Comparison of ENCODE assay signal across 8 mouse cellular contexts in the genomic region with DNA sequence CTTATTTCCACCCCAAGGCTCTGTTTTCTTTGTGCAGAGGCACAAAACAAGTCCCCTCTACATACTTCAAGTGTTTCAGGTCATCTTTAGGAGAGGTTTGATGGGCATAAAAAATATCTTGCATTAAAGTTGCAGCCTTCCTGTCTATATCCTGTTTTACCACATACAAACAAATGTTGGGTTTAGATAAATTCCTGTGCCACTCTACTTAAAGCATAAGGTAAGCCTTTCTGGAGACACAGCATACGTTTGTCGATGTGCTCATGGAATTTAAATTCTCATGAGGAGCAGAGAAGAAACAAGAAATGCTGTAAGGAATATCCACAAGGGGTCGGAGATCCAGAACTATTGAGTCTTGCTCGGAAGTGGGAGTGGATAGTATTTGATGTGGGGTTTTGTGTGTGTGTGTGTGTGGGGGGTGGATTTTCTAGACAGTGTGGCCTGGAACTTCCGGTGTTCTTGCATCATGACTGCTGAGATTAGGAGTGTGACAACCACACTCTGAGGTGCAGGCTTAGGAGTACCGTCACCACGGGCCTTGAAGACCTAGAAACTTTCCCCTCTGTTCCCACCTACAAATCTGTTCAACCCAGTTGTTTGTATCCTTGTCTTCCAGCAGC. TPM values are rescaled to one million over a fixed set of nuclear protein-coding genes. Genes with fewer than 3 reads are reported as not detected.
DNase-seq lines count a peak whose midpoint lies in the region; ATAC-seq and TF ChIP-seq lines count a peak whose summit lies in the region.

No protein-coding gene starts in this region.

- H3K27ac ChIP-seq in kidney, adult 2 months (ENCODE audit: insufficient read depth, low read depth, low read length), result no peak overlapping the region
- H3K27ac ChIP-seq in cortical plate, adult 2 months (ENCODE audit: insufficient read depth, low read length), result no peak overlapping the region
- H3K27ac ChIP-seq in intestine, postnatal 0 days (ENCODE audit: low read depth, low read length), result 0 out of 2 replicates have a peak overlapping the region, but pooled peaks have one; percentile 46

- no peak for TF ChIP-seq CTCF in kidney, adult 2 months (conservative IDR thresholded peaks at IDR 0.05; ENCODE audit: insufficient read depth, insufficient read length, low read depth, low read length)
- no peak for TF ChIP-seq CTCF in cortical plate, adult 2 months (IDR thresholded peaks at IDR 0.05; ENCODE audit: extremely low read depth, insufficient read depth, low read length)
- TF ChIP-seq CTCF in intestine, postnatal 0 days (IDR thresholded peaks at IDR 0.05; ENCODE audit: low read depth), result 0 out of 2 replicates have a peak, but pooled peaks have one; percentile 6

- H3K36me3 ChIP-seq in kidney, adult 2 months (ENCODE audit: control insufficient read depth, insufficient read depth, low read length), result no peaks in the 10 kb centered on the region; the same call in 1 of the 2 replicates
- peaks cover 21% of the 10 kb centered on the region for H3K36me3 ChIP-seq in intestine, postnatal 0 days (ENCODE audit: control insufficient read depth, insufficient read depth)
- no peaks in the 10 kb centered on the region for H3K36me3 ChIP-seq in myocyte (ENCODE audit: control insufficient read depth, insufficient read depth)

- H3K4me2 ChIP-seq in intestine, postnatal 0 days (replicated peaks; ENCODE audit: low read depth), result peak overlapping the region; percentile 69
- H3K4me2 ChIP-seq in myocyte (ENCODE audit: low read depth), result peak overlapping the region; percentile 70

- H3K27me3 ChIP-seq in kidney, adult 2 months (replicated peaks; ENCODE audit: control insufficient read depth, insufficient read depth, low read length), result no peaks in the 10 kb centered on the region
- no peaks in the 10 kb centered on the region for H3K27me3 ChIP-seq in intestine, postnatal 0 days (replicated peaks; ENCODE audit: control insufficient read depth, insufficient read depth, low read length)
- H3K27me3 ChIP-seq in myocyte (ENCODE audit: control insufficient read depth, insufficient read depth, insufficient read length), result no peaks in the 10 kb centered on the region

- peaks cover 8% of the 10 kb centered on the region for H3K4me1 ChIP-seq in kidney, adult 2 months (ENCODE audit: control insufficient read depth, insufficient read depth, low read length)
- no peaks in the 10 kb centered on the region for H3K4me1 ChIP-seq in cortical plate, adult 2 months (ENCODE audit: control insufficient read depth, insufficient read depth, low read length)
- peaks cover 7% of the 10 kb centered on the region; the same call in 1 of the 2 replicates for H3K4me1 ChIP-seq in intestine, postnatal 0 days (replicated peaks; ENCODE audit: control insufficient read depth, insufficient read depth, low read length)

- no peak overlapping the region for H3ac ChIP-seq in myocyte (ENCODE audit: control insufficient read depth, insufficient read length)

- WGBS in kidney, adult 2 months, result 70% methylated on average over 7 of the region's 7 CpGs
- 72% methylated on average over 7 of the region's 7 CpGs for WGBS in intestine, postnatal 0 days

- 0 out of 2 replicates have a peak overlapping the region, but pooled peaks have one; percentile 44 for H3K4me3 ChIP-seq in kidney, adult 2 months (ENCODE audit: insufficient read depth, low read depth, low read length)
- H3K4me3 ChIP-seq in cortical plate, adult 2 months (ENCODE audit: insufficient read depth, low read length), result peak overlapping the region; percentile 37; the same call in 1 of the 2 replicates
- no peak overlapping the region; the same call in 1 of the 2 replicates for H3K4me3 ChIP-seq in intestine, postnatal 0 days (ENCODE audit: low read depth, low read length)
- H3K4me3 ChIP-seq in myocyte, result peak overlapping the region; percentile 42

- H3K9me3 ChIP-seq in intestine, postnatal 0 days (ENCODE audit: control insufficient read depth), result no peaks in the 10 kb centered on the region

- peak; percentile 17 for DNase-seq in kidney, adult 2 months
- no peak for DNase-seq in kidney, postnatal 10 days
- no peak for DNase-seq in urinary bladder, postnatal 25 days (ENCODE audit: low spot score)
- no peak for DNase-seq in testis, postnatal 10 days (ENCODE audit: low spot score)
- DNase-seq in urinary bladder, adult 2 months (ENCODE audit: low spot score), result no peak

- no peak for ATAC-seq in intestine, postnatal 0 days

- H3K9ac ChIP-seq in intestine, postnatal 0 days (ENCODE audit: low read depth, low read length), result no peak overlapping the region

- TF ChIP-seq POLR2A in kidney, adult 2 months (IDR thresholded peaks at IDR 0.05; ENCODE audit: low read depth, low read length), result no peak
- TF ChIP-seq POLR2A in cortical plate, adult 2 months (IDR thresholded peaks at IDR 0.05; ENCODE audit: extremely low read depth, insufficient read depth, low read length), result no peak
- TF ChIP-seq POLR2A in myocyte (IDR thresholded peaks at IDR 0.05; ENCODE audit: insufficient read length, low read depth), result no peak

- H3K79me2 ChIP-seq in myocyte (ENCODE audit: control insufficient read depth, insufficient read depth), result peaks cover 8% of the 10 kb centered on the region

TF ChIP-seq in myocyte, 11 proteins besides CTCF, POLR2A, EP300 and RAD21:
- TF ChIP-seq CEBPB (IDR thresholded peaks at IDR 0.05; ENCODE audit: insufficient read depth, poor library complexity, severe bottlenecking), result no peak

RNA-seq across cellular contexts. Expression of a gene that starts 1.7 kb away (rescaled TPM):
- polyA plus RNA-seq in kidney, adult 2 months (2012; rRNA removed), result 10.2 and 11.3 TPM in 2 replicates
- 21.4 and 21.6 TPM in 2 replicates for polyA plus RNA-seq in cortical plate, adult 2 months (2012; rRNA removed)
- polyA plus RNA-seq in intestine, postnatal 0 days (2015; fragmentation: Nextera tagmentation; extraction: Ambion mirVana), result 7.1 and 7.5 TPM in 2 replicates
- 7.0 TPM for polyA plus RNA-seq in myocyte (2012; fragmentation: generic; extraction: Trizol)
- polyA plus RNA-seq in urinary bladder, adult 2 months (2012; rRNA removed), result 10.4 and 11.0 TPM in 2 replicates

RNA-seq across cellular contexts. Expression of a gene that starts 1.7 kb away (rescaled TPM):
- 46.7 and 50.8 TPM in 2 replicates for polyA plus RNA-seq in kidney, adult 2 months (2012; rRNA removed)
- 114 and 124 TPM in 2 replicates for polyA plus RNA-seq in cortical plate, adult 2 months (2012; rRNA removed)
- 49.3 and 54.8 TPM in 2 replicates for polyA plus RNA-seq in intestine, postnatal 0 days (2015; fragmentation: Nextera tagmentation; extraction: Ambion mirVana)
- 30.6 TPM for polyA plus RNA-seq in myocyte (2012; fragmentation: generic; extraction: Trizol)
- polyA plus RNA-seq in urinary bladder, adult 2 months (2012; rRNA removed), result 84.2 and 90.2 TPM in 2 replicates

RNA-seq across cellular contexts. Expression of a gene that starts 6.6 kb away (rescaled TPM):
- polyA plus RNA-seq in kidney, adult 2 months (2012; rRNA removed), result 4.1 and 6.8 TPM in 2 replicates
- polyA plus RNA-seq in cortical plate, adult 2 months (2012; rRNA removed), result 5.1 and 5.2 TPM in 2 replicates
- 3.6 and 4.7 TPM in 2 replicates for polyA plus RNA-seq in intestine, postnatal 0 days (2015; fragmentation: Nextera tagmentation; extraction: Ambion mirVana)
- polyA plus RNA-seq in myocyte (2012; fragmentation: generic; extraction: Trizol), result 0.22 TPM
- 8.5 and 8.7 TPM in 2 replicates for polyA plus RNA-seq in urinary bladder, adult 2 months (2012; rRNA removed)

RNA-seq across cellular contexts. Expression of a gene that starts 11.3 kb away (rescaled TPM):
- polyA plus RNA-seq in kidney, adult 2 months (2012; rRNA removed), result 0.19 and 3.1 TPM in 2 replicates
- 0.72 and 0.77 TPM in 2 replicates for polyA plus RNA-seq in cortical plate, adult 2 months (2012; rRNA removed)
- 0.44 and 0.73 TPM in 2 replicates for polyA plus RNA-seq in intestine, postnatal 0 days (2015; fragmentation: Nextera tagmentation; extraction: Ambion mirVana)
- polyA plus RNA-seq in myocyte (2012; fragmentation: generic; extraction: Trizol), result 2.5 TPM
- 1.2 and 1.5 TPM in 2 replicates for polyA plus RNA-seq in urinary bladder, adult 2 months (2012; rRNA removed)

RNA-seq across cellular contexts. Expression of a gene that starts 24.7 kb away (rescaled TPM):
- 8.0 and 8.5 TPM in 2 replicates for polyA plus RNA-seq in kidney, adult 2 months (2012; rRNA removed)
- 26.1 and 29.0 TPM in 2 replicates for polyA plus RNA-seq in cortical plate, adult 2 months (2012; rRNA removed)
- 1.0 and 1.3 TPM in 2 replicates for polyA plus RNA-seq in intestine, postnatal 0 days (2015; fragmentation: Nextera tagmentation; extraction: Ambion mirVana)
- 29.0 TPM for polyA plus RNA-seq in myocyte (2012; fragmentation: generic; extraction: Trizol)
- polyA plus RNA-seq in urinary bladder, adult 2 months (2012; rRNA removed), result 4.2 and 5.8 TPM in 2 replicates
